Mouse (Mus musculus): ENCODE data around the gene Gnai2.

- no peak for TF ChIP-seq CTCF (IDR thresholded peaks at IDR 0.05; ENCODE audit: low read depth)
- TF ChIP-seq EP300 (IDR thresholded peaks at IDR 0.05; ENCODE audit: low read depth), result no peak
Measured at GRCm38 (mm10) chr9:107607036-107607435, 28.1 kb downstream of the Gnai2 start.
